Mouse (Mus musculus): ENCODE data around the gene Mup2. TPM values are rescaled to one million over a fixed set of nuclear protein-coding genes. Genes with fewer than 3 reads are reported as not detected.
"Not testable (repeated sequence)": the region's sequence is repeated elsewhere in the genome, so short reads cannot be mapped to it uniquely, and the experiment has no call there.

Gene Mup2
- not detected for total RNA-seq (2021)

- DNase-seq (ENCODE audit: extremely low spot score in 1 of 2, low spot score in 2 of 2); intact Hi-C loops (cut with DNase I): not testable (repeated sequence)
These were observed at the start of gene Mup2 for GRCm38 (mm10) chr4:60154189-60154588. Gene Mup2 (minus strand): TSS chr4:60154289.

Other genes with a start within 250 kb of the Mup2 start
- gene Slc46a2, start 239.2 kb downstream of the Mup2 start, total RNA-seq (2021), result not detected
- gene Mup4, start 193.6 kb downstream of the Mup2 start, total RNA-seq (2021), result not detected
- gene Mup6, start 190.0 kb downstream of the Mup2 start, total RNA-seq (2021), result not detected
- not detected for gene Mup7, start 83.8 kb downstream of the Mup2 start, total RNA-seq (2021)
- not detected for gene Mup8, start 68.3 kb upstream of the Mup2 start, total RNA-seq (2021)